Mouse (Mus musculus) E14TG2a.4 (cell line): ENCODE data around the gene Gm4922.

Source experiments
- H3K27me3 ChIP-seq: 2 replicates; pipeline ENCODE4 v1.6.1; 2014; ENCODE audit warnings: low read length, control low read depth; ENCODE audit not compliant: insufficient read depth
- H3K36me3 ChIP-seq: 2 replicates; pipeline ENCODE4 v1.6.1; 2014; ENCODE audit warnings: low read length, control low read depth; ENCODE audit not compliant: insufficient read depth
- H3K4me1 ChIP-seq: replicated peaks from 2 replicates; pipeline ENCODE4 v1.6.1; 2014; ENCODE audit warnings: low read depth, low read length, control low read depth
- H3K4me3 ChIP-seq: replicated peaks from 2 replicates; pipeline ENCODE4 v1.5.1; 2014; ENCODE audit warnings: mild to moderate bottlenecking, low read length
- H3K9me3 ChIP-seq: 2 replicates; pipeline ENCODE4 v1.6.1; 2014; ENCODE audit warnings: low read length, control low read depth
- CTCF ChIP-seq: conservative IDR thresholded peaks from 2 replicates; pipeline ENCODE4 v1.5.1; 2014; ENCODE audit warnings: low read length
- NANOG ChIP-seq: IDR thresholded peaks from 2 replicates; pipeline ENCODE4 v1.6.1; 2014; ENCODE audit warnings: borderline replicate concordance, low read length, mixed read lengths
- POU5F1 ChIP-seq: IDR thresholded peaks from 2 replicates; pipeline ENCODE4 v1.6.1; 2014; ENCODE audit warnings: low read length, borderline replicate concordance

Gm4922 gene

DNA sequence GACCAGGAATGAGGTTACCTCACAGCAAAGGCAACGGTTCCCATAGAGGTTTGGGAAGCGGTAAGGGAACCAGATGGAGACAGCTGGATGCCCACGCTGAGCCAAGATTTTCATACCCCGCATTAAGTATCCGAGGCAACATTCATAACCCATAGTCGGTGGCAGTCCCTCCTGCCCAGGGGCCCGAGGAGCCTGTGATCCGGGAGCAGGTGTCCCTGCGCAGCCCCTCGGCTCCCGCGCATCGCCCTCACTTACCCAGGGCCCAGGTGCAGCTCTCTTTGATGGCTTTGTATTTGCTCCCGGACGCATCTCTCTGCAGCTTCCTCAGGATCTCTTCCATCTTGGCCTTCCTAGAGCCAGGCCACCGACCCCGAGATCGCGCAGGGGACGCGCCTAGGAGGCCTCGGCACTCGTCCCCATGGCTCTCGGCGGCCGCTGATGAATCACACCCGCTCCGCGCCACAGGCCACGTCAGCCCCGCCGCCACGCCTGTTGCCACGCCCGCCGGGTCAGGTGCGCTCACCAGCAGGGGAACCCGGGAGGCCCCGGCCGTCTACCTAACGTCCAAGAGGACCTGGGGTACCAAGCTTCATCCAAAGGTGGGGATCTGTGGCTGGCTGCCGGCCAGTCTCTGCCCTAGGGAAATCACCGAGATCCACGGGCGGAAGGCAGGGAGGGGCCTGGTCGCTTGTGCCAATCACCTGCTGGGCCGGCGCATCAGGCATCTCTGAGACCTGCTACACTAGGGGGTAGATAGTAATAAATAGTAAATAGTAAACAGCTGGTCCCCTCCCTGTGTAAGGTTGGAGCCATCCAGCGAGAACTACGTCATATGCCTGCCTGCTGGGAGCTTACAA lies 43.1 kb downstream of the Gm4922 start, which contains the start of gene Arfgef3:
Arfgef3 (minus strand) TSS at position 664 of the 857 bp plus-strand sequence.
- TF ChIP-seq NANOG (no peak), CTCF (no peak), POU5F1 (no peak)
- peak within 1 kb of the TSS; percentile 80 for H3K4me3 ChIP-seq
- H3K9me3 ChIP-seq = no peaks in the 10 kb centered on the region
- H3K27me3 ChIP-seq = peaks cover 48% of the 10 kb centered on the region
- H3K4me1 ChIP-seq = peaks cover 4% of the 10 kb centered on the region; the same call in 1 of the 2 replicates
- no peaks in the 10 kb centered on the region for H3K36me3 ChIP-seq

DNA sequence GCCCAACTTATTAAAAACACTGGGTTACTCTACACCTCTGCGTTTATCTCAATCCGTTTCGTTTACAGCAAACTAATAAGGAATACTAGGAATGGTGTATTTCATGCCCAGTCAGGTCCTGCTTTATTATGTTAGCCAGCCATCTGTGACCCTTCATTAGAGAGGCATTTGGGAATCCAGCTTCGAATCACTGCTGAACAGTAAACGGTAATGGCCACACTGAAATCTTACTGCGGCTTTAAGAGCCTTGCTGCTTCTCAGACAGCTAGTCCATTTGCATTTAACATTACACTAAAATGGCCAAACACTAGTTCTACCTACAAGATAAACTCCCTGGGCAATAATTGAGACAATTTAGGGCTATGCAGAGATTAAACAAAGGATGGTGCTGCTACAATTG lies 44.5 kb downstream of the Gm4922 start:
- TF ChIP-seq CTCF = no peak
- Histone ChIP-seq H3K4me3 (no peak overlapping the region), H3K27me3 (peaks cover 48% of the 10 kb centered on the region), H3K4me1 (peaks cover 4% of the 10 kb centered on the region; the same call in 1 of the 2 replicates), H3K36me3 (no peaks in the 10 kb centered on the region), H3K9me3 (no peaks in the 10 kb centered on the region)

DNA sequence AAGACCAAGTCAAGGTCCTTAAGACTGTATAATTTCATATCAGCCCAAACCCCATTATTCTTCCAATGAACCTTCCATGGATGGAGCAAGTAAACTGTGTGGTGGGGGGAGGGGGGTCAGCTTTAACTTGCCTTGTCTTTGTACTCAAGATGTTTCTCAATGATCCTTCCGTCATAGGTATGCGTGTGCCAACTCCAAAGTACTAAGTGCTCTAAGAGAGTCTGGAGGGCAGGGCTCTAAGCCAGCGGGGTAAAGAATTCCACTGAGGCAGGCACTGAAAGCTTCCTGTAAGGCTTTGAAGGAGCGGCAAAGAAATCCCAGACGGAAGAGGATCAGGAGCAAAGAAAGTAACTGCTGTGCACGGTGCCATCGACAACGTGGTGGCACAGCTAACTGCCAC lies 45.6 kb downstream of the Gm4922 start:
- Histone ChIP-seq H3K9me3 (no peaks in the 10 kb centered on the region; the same call in 1 of the 2 replicates), H3K4me3 (no peak overlapping the region), H3K27me3 (peaks cover 48% of the 10 kb centered on the region), H3K36me3 (no peaks in the 10 kb centered on the region), H3K4me1 (peaks cover 4% of the 10 kb centered on the region; the same call in 1 of the 2 replicates)
- TF ChIP-seq CTCF = no peak
- no peak for TF ChIP-seq NANOG
- TF ChIP-seq POU5F1 = no peak
